Mouse (Mus musculus): ENCODE measurements around the gene Rnf103. TPM values are rescaled to one million over a fixed set of nuclear protein-coding genes. Genes with fewer than 3 reads are reported as not detected.
"Not testable (repeated sequence)": the region's sequence is repeated elsewhere in the genome, so short reads cannot be mapped to it uniquely, and the experiment has no call there.

The Rnf103 gene
- total and polyA plus RNA-seq, 3 experiments: 7.6 to 26.7 (median 20.8) TPM

DNA sequence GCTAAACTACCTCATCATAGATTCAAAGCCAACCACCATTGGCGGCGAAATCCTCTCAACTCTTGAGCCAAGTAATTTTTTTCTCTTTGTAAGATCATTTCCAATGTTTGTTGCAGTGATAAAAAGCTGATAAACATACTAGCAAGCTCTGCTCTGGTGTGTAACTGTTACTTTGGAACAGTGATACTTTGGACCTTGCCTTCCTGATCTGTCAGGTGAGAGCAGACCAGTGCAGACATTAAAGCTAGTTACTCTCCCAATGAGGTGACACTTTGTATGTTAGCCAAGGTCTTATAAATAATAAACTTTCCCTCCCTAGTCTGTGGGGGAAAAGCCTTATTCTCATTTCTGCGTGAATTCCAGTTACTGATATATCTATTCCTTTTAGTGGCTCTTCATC is 18.1 kb upstream of the Rnf103 start:
- no peak for DNase-seq
- intact Hi-C loops (cut with DNase I): no loop called here
- TF ChIP-seq CTCF (IDR thresholded peaks at IDR 0.05) (no peak), POLR2A (IDR thresholded peaks at IDR 0.05; ENCODE audit: insufficient read depth, low read depth, low read length) (no peak), EP300 (IDR thresholded peaks at IDR 0.05; ENCODE audit: insufficient read depth, low read depth, low read length) (no peak)
- WGBS: 90% methylated on average over 3 of the region's 3 CpGs
- no peaks in the 10 kb centered on the region for H3K36me3 ChIP-seq (ENCODE audit: control insufficient read depth, insufficient read depth, low read length)
- H3K4me1 ChIP-seq (ENCODE audit: control insufficient read depth, insufficient read depth, low read length): no peaks in the 10 kb centered on the region
- no peak overlapping the region for H3K4me3 ChIP-seq
- no peaks in the 10 kb centered on the region for H3K27me3 ChIP-seq (ENCODE audit: control insufficient read depth, insufficient read depth, low read length)
- H3K9ac ChIP-seq (ENCODE audit: low read depth, low read length): no peak overlapping the region
- no peak overlapping the region for H3K27ac ChIP-seq
- H3K79me2 ChIP-seq (replicated peaks; ENCODE audit: control insufficient read depth, insufficient read depth, low read length): no peaks in the 10 kb centered on the region

DNA sequence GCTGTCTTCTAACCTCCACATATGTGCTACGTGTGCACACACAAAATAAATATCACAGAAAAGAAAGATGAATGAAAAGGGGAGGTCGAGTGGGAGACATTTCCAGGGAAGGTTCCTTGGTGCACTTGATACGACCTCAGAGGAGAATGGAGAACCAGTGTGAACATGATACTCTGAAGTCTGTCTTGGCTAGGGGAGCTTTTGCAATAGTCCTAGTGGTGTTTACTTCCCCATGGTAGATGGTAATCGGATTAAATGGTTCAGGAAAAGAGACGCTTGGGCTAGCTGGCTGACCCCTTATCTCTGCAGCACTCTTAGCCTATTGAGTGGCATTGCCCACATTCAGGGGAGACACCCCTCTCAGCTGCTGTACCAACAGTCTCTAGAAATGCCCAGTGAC is 16.9 kb upstream of the Rnf103 start:
- 63% methylated on average over 5 of the region's 5 CpGs for WGBS

GRCm38 (mm10) chr6:71478816-71479568 is 14.7 kb upstream of the Rnf103 start:
- H3K79me2 ChIP-seq (replicated peaks; ENCODE audit: control insufficient read depth, insufficient read depth, low read length); DNase-seq; H3K27ac ChIP-seq; H3K4me3 ChIP-seq; intact Hi-C loops (cut with DNase I); H3K4me1 ChIP-seq (ENCODE audit: control insufficient read depth, insufficient read depth, low read length); H3K27me3 ChIP-seq (ENCODE audit: control insufficient read depth, insufficient read depth, low read length); H3K36me3 ChIP-seq (ENCODE audit: control insufficient read depth, insufficient read depth, low read length); H3K9ac ChIP-seq (ENCODE audit: low read depth, low read length): not testable (repeated sequence)
- WGBS: 98% methylated on average over 10 of the region's 10 CpGs

More for the DNA sequence above, 16.9 kb upstream of the Rnf103 start:
- H3K79me2 ChIP-seq (replicated peaks; ENCODE audit: control insufficient read depth, insufficient read depth, low read length): no peaks in the 10 kb centered on the region
- H3K27ac ChIP-seq: no peak overlapping the region
- no peak overlapping the region for H3K4me3 ChIP-seq
- H3K4me1 ChIP-seq (ENCODE audit: control insufficient read depth, insufficient read depth, low read length): no peaks in the 10 kb centered on the region
- H3K36me3 ChIP-seq (ENCODE audit: control insufficient read depth, insufficient read depth, low read length): no peaks in the 10 kb centered on the region
- intact Hi-C loops (cut with DNase I): no loop called here
- no peak for DNase-seq
- no peak for TF ChIP-seq POLR2A (IDR thresholded peaks at IDR 0.05; ENCODE audit: insufficient read depth, low read depth, low read length)
- no peak for TF ChIP-seq EP300 (IDR thresholded peaks at IDR 0.05; ENCODE audit: insufficient read depth, low read depth, low read length)
- no peak for TF ChIP-seq CTCF (IDR thresholded peaks at IDR 0.05)
- H3K9ac ChIP-seq (ENCODE audit: low read depth, low read length): no peak overlapping the region
- H3K27me3 ChIP-seq (ENCODE audit: control insufficient read depth, insufficient read depth, low read length): no peaks in the 10 kb centered on the region

DNA sequence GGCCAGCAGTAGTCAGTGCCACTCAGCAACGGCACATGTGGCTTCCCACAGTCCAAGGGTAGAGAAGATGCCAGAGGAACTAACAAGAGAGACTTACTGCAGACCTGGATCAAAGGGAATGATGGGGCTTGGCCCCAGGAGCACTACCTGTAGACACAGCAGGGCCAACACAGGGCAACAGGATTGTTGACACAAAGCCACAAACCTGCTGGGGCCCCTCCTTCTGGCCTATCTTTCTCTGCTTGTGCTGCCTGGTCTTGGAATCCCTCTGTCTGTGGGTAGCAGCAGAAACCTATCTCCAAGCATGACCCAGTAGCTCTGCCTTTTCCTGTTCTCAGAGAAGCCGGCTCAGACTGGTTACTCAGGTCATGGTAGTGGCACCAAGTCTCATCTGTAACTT is 14.1 kb upstream of the Rnf103 start:
- DNase-seq; H3K9ac ChIP-seq (ENCODE audit: low read depth, low read length); H3K27ac ChIP-seq; intact Hi-C loops (cut with DNase I); H3K36me3 ChIP-seq (ENCODE audit: control insufficient read depth, insufficient read depth, low read length); H3K4me3 ChIP-seq; H3K27me3 ChIP-seq (ENCODE audit: control insufficient read depth, insufficient read depth, low read length); H3K4me1 ChIP-seq (ENCODE audit: control insufficient read depth, insufficient read depth, low read length); H3K79me2 ChIP-seq (replicated peaks; ENCODE audit: control insufficient read depth, insufficient read depth, low read length): not testable (repeated sequence)
- WGBS: 81% methylated on average over 2 of the region's 2 CpGs

DNA sequence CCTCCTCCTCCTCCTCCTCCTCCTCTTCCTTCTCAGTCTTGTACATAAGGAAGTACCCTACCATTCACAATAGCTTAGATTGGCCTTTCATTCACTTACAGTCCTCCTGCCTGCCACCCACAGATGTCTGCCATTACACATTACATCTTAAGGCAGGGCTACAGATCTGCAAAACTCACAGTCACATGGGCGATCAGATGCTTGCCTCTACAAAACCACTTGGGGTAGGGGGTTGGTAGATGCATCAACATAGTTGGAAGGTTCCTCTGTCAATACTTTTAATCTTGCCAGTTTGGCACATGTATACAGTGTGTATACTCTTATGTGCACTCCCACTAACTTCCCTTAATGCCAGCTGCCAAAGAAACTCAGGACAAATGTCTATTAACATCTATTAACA is 13.6 kb upstream of the Rnf103 start:
- DNase-seq: no peak
- Histone ChIP-seq H3K27ac (no peak overlapping the region), H3K9ac (ENCODE audit: low read depth, low read length) (no peak overlapping the region), H3K4me1 (ENCODE audit: control insufficient read depth, insufficient read depth, low read length) (no peaks in the 10 kb centered on the region), H3K79me2 (replicated peaks; ENCODE audit: control insufficient read depth, insufficient read depth, low read length) (no peaks in the 10 kb centered on the region), H3K27me3 (ENCODE audit: control insufficient read depth, insufficient read depth, low read length) (no peaks in the 10 kb centered on the region), H3K36me3 (ENCODE audit: control insufficient read depth, insufficient read depth, low read length) (no peaks in the 10 kb centered on the region), H3K4me3 (no peak overlapping the region)
- TF ChIP-seq EP300 (IDR thresholded peaks at IDR 0.05; ENCODE audit: insufficient read depth, low read depth, low read length) (no peak), POLR2A (IDR thresholded peaks at IDR 0.05; ENCODE audit: insufficient read depth, low read depth, low read length) (no peak), CTCF (IDR thresholded peaks at IDR 0.05) (no peak)
- 94% methylated on average over 1 of the region's 1 CpGs for WGBS
- intact Hi-C loops (cut with DNase I): no loop called here

DNA sequence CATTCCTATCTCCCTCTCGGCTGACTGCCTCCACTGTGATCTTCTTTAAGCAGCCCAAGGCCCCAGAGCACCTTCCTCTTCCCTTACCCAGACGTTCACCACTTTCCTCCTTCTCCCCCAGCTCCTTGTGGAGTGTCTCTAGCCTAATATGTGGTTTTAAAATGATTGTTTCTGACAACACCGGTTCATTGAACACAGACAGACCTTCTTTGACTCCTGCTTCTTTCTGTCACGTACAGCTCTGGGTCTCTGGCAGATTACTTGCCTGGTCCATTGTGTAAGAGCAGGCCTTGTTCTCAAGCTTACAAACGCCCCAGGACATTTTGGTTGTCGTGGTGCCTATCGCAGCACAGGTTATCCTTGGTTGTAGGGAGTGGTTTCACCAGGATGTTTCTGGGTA is 12.6 kb upstream of the Rnf103 start:
- H3K36me3 ChIP-seq (ENCODE audit: control insufficient read depth, insufficient read depth, low read length): no peaks in the 10 kb centered on the region
- no peak overlapping the region for H3K27ac ChIP-seq
- H3K79me2 ChIP-seq (replicated peaks; ENCODE audit: control insufficient read depth, insufficient read depth, low read length): no peaks in the 10 kb centered on the region
- H3K9ac ChIP-seq (ENCODE audit: low read depth, low read length): no peak overlapping the region
- TF ChIP-seq EP300 (IDR thresholded peaks at IDR 0.05; ENCODE audit: insufficient read depth, low read depth, low read length) (no peak), CTCF (IDR thresholded peaks at IDR 0.05) (no peak), POLR2A (IDR thresholded peaks at IDR 0.05; ENCODE audit: insufficient read depth, low read depth, low read length) (no peak)
- no peak for DNase-seq
- H3K27me3 ChIP-seq (ENCODE audit: control insufficient read depth, insufficient read depth, low read length): no peaks in the 10 kb centered on the region
- no peak overlapping the region for H3K4me3 ChIP-seq
- 77% methylated on average over 7 of the region's 7 CpGs for WGBS
- intact Hi-C loops (cut with DNase I): no loop called here
- H3K4me1 ChIP-seq (ENCODE audit: control insufficient read depth, insufficient read depth, low read length): no peaks in the 10 kb centered on the region

Data from heart, adult 2 months (tissue).